Mouse (Mus musculus): ENCODE measurements around the gene Mtch2. TPM values are rescaled to one million over a fixed set of nuclear protein-coding genes. Genes with fewer than 3 reads are reported as not detected.

Gene Mtch2
- polyA plus RNA-seq, 1 experiment from 2014 or later, result 183 TPM

DNA sequence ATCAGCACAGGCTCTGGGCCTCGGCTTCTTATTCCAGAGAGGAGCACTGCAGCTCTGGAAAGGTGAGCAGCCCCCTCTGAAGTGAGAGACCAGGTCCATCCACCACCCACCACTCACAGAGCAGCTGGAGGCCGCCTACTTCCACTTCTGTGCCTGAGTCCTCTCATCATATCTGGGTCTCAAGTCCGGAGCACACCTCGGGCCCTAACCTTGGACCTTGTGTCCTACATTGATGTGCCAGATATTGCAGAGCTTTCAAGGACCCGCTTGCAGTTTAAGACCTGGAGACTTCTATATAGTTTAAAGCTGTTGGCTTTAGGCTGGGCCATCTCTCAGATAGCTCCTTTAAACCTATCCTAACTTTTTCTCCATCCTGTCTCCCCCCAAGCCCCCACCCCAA is 13.5 kb upstream of the Mtch2 start:
- no peaks in the 10 kb centered on the region for H3K4me1 ChIP-seq
- H3K36me3 ChIP-seq, result no peaks in the 10 kb centered on the region
- no peak overlapping the region for H3K4me2 ChIP-seq
- H3K9me3 ChIP-seq, result no peaks in the 10 kb centered on the region
- H3K9ac ChIP-seq, result no peak overlapping the region
- H3K27me3 ChIP-seq, result no peaks in the 10 kb centered on the region
- ATAC-seq (ENCODE audit: insufficient number of reproducible peaks, low FRiP score, low TSS enrichment, low read depth), result no peak
- no peak overlapping the region for H3K4me3 ChIP-seq
- 76% methylated on average over 5 of the region's 5 CpGs for WGBS
- no peak overlapping the region for H3K27ac ChIP-seq

DNA sequence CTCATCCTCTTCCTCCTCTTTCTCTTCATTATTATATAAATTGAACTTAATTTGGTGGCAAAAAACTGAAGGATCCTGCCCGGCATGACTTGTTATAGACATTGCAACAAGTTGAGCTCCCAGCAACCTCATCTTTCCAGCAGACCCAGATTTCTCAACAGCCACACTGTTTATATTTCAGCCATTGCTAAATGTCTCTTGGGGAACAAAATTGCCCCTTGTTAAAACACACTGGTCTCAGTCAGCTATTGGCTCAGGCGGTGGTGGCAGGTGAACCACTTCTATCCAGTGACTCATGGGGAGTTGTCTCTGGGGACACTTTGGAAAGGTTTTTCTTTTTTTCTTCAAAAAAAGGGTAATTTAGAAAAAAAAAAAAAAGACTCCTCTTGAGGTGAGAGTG is 8.3 kb upstream of the Mtch2 start:
- WGBS, result 80% methylated on average over 2 of the region's 2 CpGs

DNA sequence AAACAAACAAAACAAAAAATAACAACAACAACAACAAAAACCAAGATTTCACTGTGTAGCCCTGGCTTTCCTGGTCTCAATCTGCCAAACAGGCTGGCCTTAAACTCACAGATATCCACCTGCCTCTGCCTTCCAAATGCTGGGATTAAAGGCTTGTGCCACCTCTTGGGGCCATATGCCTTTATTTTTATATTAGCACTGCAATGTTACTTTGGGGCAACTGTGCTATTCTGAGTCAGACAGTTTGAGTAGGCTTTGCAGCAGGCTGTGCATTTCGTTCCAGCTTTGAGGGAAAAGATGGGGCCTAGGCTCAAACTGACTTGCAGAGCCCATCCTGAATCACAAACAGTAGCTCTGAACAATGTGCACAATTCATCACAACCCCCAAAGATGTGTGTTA is 3.3 kb upstream of the Mtch2 start:
- Histone ChIP-seq H3K9me3 (no peaks in the 10 kb centered on the region), H3K4me2 (no peak overlapping the region), H3K36me3 (no peaks in the 10 kb centered on the region), H3K27me3 (no peaks in the 10 kb centered on the region), H3K4me1 (peaks cover 11% of the 10 kb centered on the region), H3K27ac (no peak overlapping the region), H3K4me3 (no peak overlapping the region), H3K9ac (no peak overlapping the region)
- WGBS, result 71% methylated on average over 1 of the region's 1 CpGs
- no peak for ATAC-seq (ENCODE audit: insufficient number of reproducible peaks, low FRiP score, low TSS enrichment, low read depth)

More for the DNA sequence above, 8.3 kb upstream of the Mtch2 start:
- H3K27ac ChIP-seq, result no peak overlapping the region
- no peak overlapping the region for H3K9ac ChIP-seq
- no peak overlapping the region for H3K4me2 ChIP-seq
- H3K27me3 ChIP-seq, result no peaks in the 10 kb centered on the region
- H3K9me3 ChIP-seq, result no peaks in the 10 kb centered on the region
- H3K4me1 ChIP-seq, result no peaks in the 10 kb centered on the region
- no peak overlapping the region for H3K4me3 ChIP-seq
- no peak for ATAC-seq (ENCODE audit: insufficient number of reproducible peaks, low FRiP score, low TSS enrichment, low read depth)
- H3K36me3 ChIP-seq, result no peaks in the 10 kb centered on the region

DNA sequence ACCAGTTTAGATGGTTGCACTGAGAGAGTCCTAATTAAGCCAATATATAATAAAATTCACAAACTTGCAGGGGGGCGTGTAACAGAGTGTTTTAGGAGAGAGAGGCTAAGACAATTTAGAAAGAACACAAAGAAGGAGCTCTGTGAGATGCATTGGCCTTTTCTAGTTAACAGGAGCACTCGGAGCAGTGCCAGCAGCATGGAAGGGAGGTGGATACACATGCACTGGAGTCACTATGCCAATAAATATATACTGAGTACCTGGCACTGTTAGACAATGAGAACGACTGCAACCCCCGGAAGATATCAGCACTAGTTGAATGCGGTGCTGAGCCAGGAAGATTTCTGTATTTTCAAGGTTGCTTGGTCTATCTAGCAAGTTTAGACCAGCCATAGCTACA is 2.7 kb upstream of the Mtch2 start:
- no peaks in the 10 kb centered on the region for H3K9me3 ChIP-seq
- peaks cover 11% of the 10 kb centered on the region for H3K4me1 ChIP-seq
- H3K4me2 ChIP-seq, result no peak overlapping the region
- H3K27me3 ChIP-seq, result no peaks in the 10 kb centered on the region
- no peak overlapping the region for H3K27ac ChIP-seq
- no peak for ATAC-seq (ENCODE audit: insufficient number of reproducible peaks, low FRiP score, low TSS enrichment, low read depth)
- WGBS, result 74% methylated on average over 5 of the region's 5 CpGs
- H3K4me3 ChIP-seq, result no peak overlapping the region
- H3K36me3 ChIP-seq, result no peaks in the 10 kb centered on the region
- H3K9ac ChIP-seq, result no peak overlapping the region

DNA sequence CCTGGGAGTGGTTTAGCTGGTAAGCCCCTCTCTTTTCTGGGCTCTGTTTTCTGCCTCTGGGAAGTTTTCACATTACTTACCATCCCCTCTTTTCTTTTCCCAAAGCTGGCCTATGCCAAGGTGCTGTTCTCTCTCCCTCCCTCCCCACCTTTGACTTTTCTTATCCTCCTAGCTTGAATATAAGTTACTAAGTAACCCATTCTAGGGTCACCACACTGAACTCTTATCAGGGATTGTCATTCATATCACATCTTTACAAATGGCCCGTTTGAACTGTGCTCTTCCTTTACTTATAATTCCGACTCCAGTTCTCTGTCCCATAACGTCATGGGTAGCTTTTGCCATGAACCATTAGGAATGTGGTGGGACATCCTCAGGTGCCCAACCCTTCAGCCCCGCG is 1.7 kb upstream of the Mtch2 start:
- peaks cover 11% of the 10 kb centered on the region for H3K4me1 ChIP-seq
- ATAC-seq (ENCODE audit: insufficient number of reproducible peaks, low FRiP score, low TSS enrichment, low read depth), result no peak
- no peaks in the 10 kb centered on the region for H3K27me3 ChIP-seq
- H3K36me3 ChIP-seq, result peaks cover 2% of the 10 kb centered on the region
- H3K4me3 ChIP-seq, result no peak overlapping the region
- 81% methylated on average over 5 of the region's 5 CpGs for WGBS
- no peak overlapping the region for H3K27ac ChIP-seq
- H3K4me2 ChIP-seq, result no peak overlapping the region
- no peak overlapping the region for H3K9ac ChIP-seq
- no peaks in the 10 kb centered on the region for H3K9me3 ChIP-seq

DNA sequence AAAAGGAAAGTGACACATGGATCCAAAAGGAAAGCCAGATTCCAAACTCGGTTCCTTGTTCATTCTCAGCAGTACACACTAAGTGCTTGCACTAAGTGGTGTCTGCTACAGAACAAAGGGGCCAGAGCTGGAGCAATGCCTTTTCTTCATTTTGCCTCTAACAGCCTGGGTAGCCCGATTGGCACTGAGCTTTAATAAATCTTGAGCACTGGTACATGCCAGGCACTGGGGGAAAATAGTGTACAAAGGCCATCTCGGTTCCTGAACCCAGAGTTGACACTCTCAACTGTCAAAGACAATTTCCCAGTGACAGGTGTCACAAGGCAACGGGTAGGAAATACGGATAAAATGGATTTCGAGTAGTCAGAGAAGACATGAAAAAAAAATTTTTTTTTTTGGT is 784 bp upstream of the Mtch2 start:
- Histone ChIP-seq H3K4me2 (peak overlapping the region; percentile 67), H3K36me3 (peaks cover 11% of the 10 kb centered on the region), H3K4me3 (peak overlapping the region; percentile 90), H3K9ac (no peak overlapping the region), H3K27ac (no peak overlapping the region), H3K9me3 (no peaks in the 10 kb centered on the region), H3K4me1 (peaks cover 11% of the 10 kb centered on the region), H3K27me3 (no peaks in the 10 kb centered on the region)
- 51% methylated on average over 6 of the region's 6 CpGs for WGBS
- no peak for ATAC-seq (ENCODE audit: insufficient number of reproducible peaks, low FRiP score, low TSS enrichment, low read depth)

DNA sequence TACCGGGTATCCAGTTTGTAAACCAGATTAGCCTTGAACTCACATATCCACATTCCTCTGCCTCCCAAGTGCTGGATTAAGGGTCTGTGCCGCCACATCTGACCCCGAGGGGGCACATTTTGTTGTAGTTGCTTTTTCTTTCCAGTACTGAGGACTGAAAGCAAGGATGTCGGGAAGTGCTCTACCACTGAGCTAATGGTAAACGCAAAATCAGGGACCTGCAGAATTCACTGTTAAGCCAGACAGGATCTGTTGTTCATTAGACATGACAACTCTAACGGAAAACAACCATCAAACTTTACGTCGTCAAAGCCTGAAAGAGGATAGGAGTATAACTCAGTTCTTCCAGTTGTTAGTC is 379 bp upstream of the Mtch2 start:
- 2% methylated on average over 8 of the region's 8 CpGs for WGBS
- Histone ChIP-seq H3K4me2 (peak overlapping the region; percentile 67), H3K36me3 (peaks cover 15% of the 10 kb centered on the region), H3K4me3 (peak overlapping the region; percentile 90), H3K4me1 (peaks cover 11% of the 10 kb centered on the region), H3K9me3 (no peaks in the 10 kb centered on the region), H3K27ac (peak overlapping the region; percentile 73), H3K27me3 (no peaks in the 10 kb centered on the region), H3K9ac (peak overlapping the region; percentile 39)
- ATAC-seq (ENCODE audit: insufficient number of reproducible peaks, low FRiP score, low TSS enrichment, low read depth), result peak; percentile 12; the same call in 1 of the 2 replicates

DNA sequence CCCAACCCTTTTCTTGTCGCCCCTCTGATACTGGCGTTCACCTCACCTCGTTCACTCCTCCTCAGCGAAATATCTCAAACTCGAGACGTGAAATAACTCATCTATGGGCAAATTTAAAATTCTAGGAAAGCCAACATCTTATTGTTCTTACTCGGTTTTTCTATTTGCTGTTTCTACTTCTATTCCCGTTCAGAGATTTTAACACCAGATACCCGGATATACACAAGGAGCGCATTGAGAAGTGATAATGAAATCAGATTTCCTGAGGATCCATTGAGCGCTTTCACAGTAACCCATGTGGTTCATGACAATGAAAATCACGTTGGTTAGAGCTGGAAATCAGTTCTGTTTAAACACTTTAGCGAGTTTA is 711 bp downstream of the Mtch2 start:
- Histone ChIP-seq H3K27ac (peak overlapping the region; percentile 82), H3K4me3 (peak overlapping the region; percentile 90), H3K9ac (peak overlapping the region; percentile 84), H3K27me3 (no peaks in the 10 kb centered on the region), H3K9me3 (no peaks in the 10 kb centered on the region), H3K4me1 (peaks cover 11% of the 10 kb centered on the region), H3K36me3 (peaks cover 26% of the 10 kb centered on the region), H3K4me2 (peak overlapping the region; percentile 67)
- ATAC-seq (ENCODE audit: insufficient number of reproducible peaks, low FRiP score, low TSS enrichment, low read depth), result no peak
- WGBS, result under 1% methylated on average over 13 of the region's 13 CpGs

DNA sequence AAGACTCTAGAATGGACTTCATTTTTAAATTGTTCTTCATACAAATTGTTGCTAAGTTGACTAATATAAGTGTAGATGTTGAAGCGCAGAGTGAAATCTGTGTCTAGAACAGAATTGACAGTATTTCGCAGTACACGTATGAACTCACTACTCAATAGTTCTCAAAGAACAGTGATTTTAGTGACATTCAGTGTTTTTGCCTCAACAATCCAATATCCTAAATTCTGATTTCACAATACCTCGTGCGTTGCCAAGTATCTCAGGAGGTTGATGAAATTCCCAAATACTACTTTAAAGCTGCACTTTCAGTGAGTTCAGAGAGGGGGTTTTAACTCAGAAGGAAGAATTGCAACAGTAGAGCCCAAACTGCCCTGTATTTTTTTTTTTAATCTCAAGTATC is 1.4 kb downstream of the Mtch2 start:
- Histone ChIP-seq H3K4me1 (peaks cover 11% of the 10 kb centered on the region), H3K27ac (no peak overlapping the region), H3K36me3 (peaks cover 32% of the 10 kb centered on the region), H3K9me3 (no peaks in the 10 kb centered on the region), H3K27me3 (no peaks in the 10 kb centered on the region), H3K4me3 (peak overlapping the region; percentile 90), H3K9ac (no peak overlapping the region), H3K4me2 (peak overlapping the region; percentile 67)
- 82% methylated on average over 5 of the region's 5 CpGs for WGBS
- ATAC-seq (ENCODE audit: insufficient number of reproducible peaks, low FRiP score, low TSS enrichment, low read depth), result no peak

DNA sequence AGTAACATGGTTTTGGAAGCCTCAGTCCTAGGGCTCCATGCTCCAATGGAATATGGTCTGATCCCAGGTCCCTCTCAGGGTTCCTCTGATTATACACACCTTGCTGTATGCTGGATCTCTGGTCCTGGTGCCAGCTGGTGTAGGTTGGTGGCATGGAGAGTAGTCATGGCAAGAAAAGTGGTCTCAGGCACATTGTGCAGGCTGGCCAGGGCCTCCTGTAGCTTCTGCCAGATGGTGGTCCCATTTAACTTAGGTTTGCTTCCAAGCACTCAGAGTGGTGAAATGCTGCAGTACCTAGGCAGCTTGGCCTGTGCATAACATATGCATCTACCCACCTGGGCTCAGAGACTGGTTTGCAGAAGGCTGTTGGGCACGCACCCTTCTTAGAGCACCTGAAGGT is 3.4 kb downstream of the Mtch2 start:
- H3K9me3 ChIP-seq, result no peaks in the 10 kb centered on the region
- peaks cover 11% of the 10 kb centered on the region for H3K4me1 ChIP-seq
- peaks cover 44% of the 10 kb centered on the region for H3K36me3 ChIP-seq
- H3K9ac ChIP-seq, result no peak overlapping the region
- H3K27ac ChIP-seq, result no peak overlapping the region
- H3K4me3 ChIP-seq, result no peak overlapping the region
- H3K4me2 ChIP-seq, result no peak overlapping the region
- ATAC-seq (ENCODE audit: insufficient number of reproducible peaks, low FRiP score, low TSS enrichment, low read depth), result no peak
- no peaks in the 10 kb centered on the region for H3K27me3 ChIP-seq
- WGBS, result 94% methylated on average over 1 of the region's 1 CpGs

DNA sequence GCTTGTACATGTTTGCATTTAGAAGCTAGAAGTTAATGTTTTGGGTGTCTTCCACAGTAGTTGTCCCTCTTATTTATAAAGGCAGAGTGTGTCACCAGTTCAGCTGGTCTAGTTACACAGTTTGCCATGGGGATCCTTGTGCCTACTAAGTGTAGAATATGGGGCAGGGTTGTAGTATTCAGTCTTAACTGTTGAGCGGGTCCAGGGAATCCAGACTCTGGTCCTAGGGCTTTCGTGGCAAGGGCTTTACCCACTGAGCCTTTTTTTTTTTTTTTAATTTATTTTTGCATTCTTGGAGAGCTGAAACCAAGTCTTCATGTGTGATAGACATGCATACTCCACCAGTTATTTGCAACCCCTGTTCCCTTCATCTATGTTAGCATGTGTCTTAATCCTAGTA is 14.5 kb downstream of the Mtch2 start:
- no peaks in the 10 kb centered on the region for H3K4me1 ChIP-seq
- H3K4me3 ChIP-seq, result no peak overlapping the region
- H3K27me3 ChIP-seq, result no peaks in the 10 kb centered on the region
- WGBS, result 90% methylated on average over 2 of the region's 2 CpGs
- no peaks in the 10 kb centered on the region for H3K9me3 ChIP-seq
- H3K9ac ChIP-seq, result no peak overlapping the region
- H3K27ac ChIP-seq, result no peak overlapping the region
- no peak overlapping the region for H3K4me2 ChIP-seq
- peaks cover 63% of the 10 kb centered on the region for H3K36me3 ChIP-seq
- ATAC-seq (ENCODE audit: insufficient number of reproducible peaks, low FRiP score, low TSS enrichment, low read depth), result no peak

DNA sequence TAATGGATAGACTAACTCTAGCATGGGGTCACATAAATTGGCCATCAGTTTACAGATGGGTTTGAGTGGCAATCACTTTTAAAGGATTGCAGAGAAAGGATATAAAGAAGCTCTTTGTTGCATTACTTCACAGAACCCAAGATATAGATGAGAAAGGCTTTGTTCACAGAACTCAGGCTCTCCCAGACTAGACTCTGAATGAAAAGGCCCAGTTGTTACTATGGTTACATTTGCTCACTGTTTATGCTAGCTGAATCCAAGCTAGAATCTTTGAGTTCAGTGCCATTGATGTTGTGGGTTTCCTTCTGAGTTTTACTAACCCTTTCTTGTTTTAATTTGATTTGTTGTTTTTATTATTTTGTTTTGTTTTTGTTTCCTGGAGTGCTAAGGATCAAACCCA is 17.2 kb downstream of the Mtch2 start:
- no peaks in the 10 kb centered on the region for H3K4me1 ChIP-seq
- H3K4me3 ChIP-seq, result no peak overlapping the region
- H3K27ac ChIP-seq, result no peak overlapping the region
- H3K36me3 ChIP-seq, result peaks cover 68% of the 10 kb centered on the region
- no peaks in the 10 kb centered on the region for H3K27me3 ChIP-seq
- ATAC-seq (ENCODE audit: insufficient number of reproducible peaks, low FRiP score, low TSS enrichment, low read depth), result no peak
- no peaks in the 10 kb centered on the region for H3K9me3 ChIP-seq
- H3K9ac ChIP-seq, result no peak overlapping the region
- H3K4me2 ChIP-seq, result no peak overlapping the region

DNA sequence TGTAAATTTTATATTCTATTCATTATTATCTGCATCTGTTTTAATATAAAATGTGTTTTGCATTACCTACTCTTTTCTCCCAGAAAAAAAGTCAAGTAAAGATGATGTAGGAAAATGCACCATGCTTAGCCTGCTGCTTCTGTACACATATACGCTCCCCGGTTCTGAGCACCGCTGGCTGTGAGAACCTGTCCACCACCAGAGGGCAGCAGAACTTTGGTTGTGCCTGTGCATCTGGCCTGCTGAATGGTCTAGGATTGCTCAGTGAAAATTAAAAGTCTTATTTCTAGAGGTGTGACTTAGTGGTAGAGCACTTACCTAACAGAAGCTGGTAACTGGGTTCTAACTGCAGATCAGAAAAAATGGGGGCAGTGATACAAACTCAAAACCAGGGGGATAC is 19.6 kb downstream of the Mtch2 start:
- H3K9ac ChIP-seq, result no peak overlapping the region
- no peaks in the 10 kb centered on the region for H3K27me3 ChIP-seq
- peaks cover 52% of the 10 kb centered on the region for H3K36me3 ChIP-seq
- no peak overlapping the region for H3K4me2 ChIP-seq
- H3K4me3 ChIP-seq, result no peak overlapping the region
- no peak overlapping the region for H3K27ac ChIP-seq
- H3K4me1 ChIP-seq, result no peaks in the 10 kb centered on the region
- H3K9me3 ChIP-seq, result no peaks in the 10 kb centered on the region
- ATAC-seq (ENCODE audit: insufficient number of reproducible peaks, low FRiP score, low TSS enrichment, low read depth), result peak; percentile 80; the same call in 1 of the 2 replicates
- 21% methylated on average over 3 of the region's 3 CpGs for WGBS
